Mouse (Mus musculus) G1E (cell line): ENCODE measurements around the gene Nmnat1.

Source experiments
- CTCF ChIP-seq: IDR thresholded peaks from 2 replicates; pipeline ENCODE4 v1.5.1; 2012; ENCODE audit warnings: low read depth, low read length, inconsistent platforms, mixed read lengths
- GATA1 ChIP-seq: IDR thresholded peaks from 2 replicates; pipeline ENCODE4 v1.6.1; 2012; ENCODE audit warnings: borderline replicate concordance, low read length, inconsistent platforms, mixed read lengths

DNA sequence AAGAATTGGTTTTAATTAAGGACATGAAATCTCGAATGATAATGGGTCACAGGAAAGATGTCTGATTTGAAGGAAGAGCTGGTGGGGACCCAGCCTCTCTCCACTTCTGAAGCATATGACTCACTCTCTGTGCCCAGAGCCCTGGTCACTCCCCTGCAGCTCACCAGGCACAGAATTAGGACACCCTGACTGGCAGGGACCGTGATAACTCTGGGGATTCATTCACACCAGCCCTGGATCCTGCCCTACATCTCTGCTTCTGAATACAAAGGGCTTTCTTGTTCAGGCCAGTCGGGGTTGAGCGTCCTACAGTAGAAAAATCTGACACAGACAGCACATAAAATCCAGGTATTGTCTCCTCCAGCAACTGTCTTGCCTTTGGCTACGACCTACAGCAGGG lies 26.5 kb downstream of the Nmnat1 start:
- TF ChIP-seq GATA1: no peak
- no peak for TF ChIP-seq CTCF
